In genomic region chr1:165250546-165250945, GRCm38 (mm10) we compare ENCODE assay signal across 1 mouse cellular context.
TF ChIP-seq lines count a peak whose summit lies in the region.

No protein-coding gene starts in this region.

TF ChIP-seq in CH12.LX, 34 proteins besides CTCF, POLR2A, EP300 and RAD21 (continued from another document):
- no peak for TF ChIP-seq USF2 (conservative IDR thresholded peaks at IDR 0.05; ENCODE audit: low read depth, low read length)
